Mouse (Mus musculus) small intestine, adult 2 months (tissue): ENCODE measurements around the gene Fam163b. TPM values are rescaled to one million over a fixed set of nuclear protein-coding genes. Genes with fewer than 3 reads are reported as not detected.

Experiments used
- H3K27ac ChIP-seq: fragments of 200-500 bp; 2 replicates; pipeline ENCODE4 v1.5.1; 2012; ENCODE audit warnings: low read depth, low read length, control low read depth, inconsistent platforms; ENCODE audit not compliant: insufficient read depth
- H3K27me3 ChIP-seq: fragments of 200-500 bp; 2 replicates; pipeline ENCODE4 v1.6.1; 2012; ENCODE audit warnings: mild to moderate bottlenecking, moderate library complexity, low read length, inconsistent platforms; ENCODE audit not compliant: control insufficient read depth, insufficient read depth
- H3K36me3 ChIP-seq: fragments of 200-500 bp; 2 replicates; pipeline ENCODE4 v1.6.1; 2012; ENCODE audit warnings: mild to moderate bottlenecking, low read length, control low read depth, inconsistent platforms; ENCODE audit not compliant: control insufficient read depth, insufficient read depth
- H3K4me1 ChIP-seq: fragments of 200-500 bp; 2 replicates; pipeline ENCODE4 v1.6.1; 2012; ENCODE audit warnings: low read length, inconsistent platforms, mixed read lengths; ENCODE audit not compliant: control insufficient read depth, insufficient read depth, insufficient read length
- H3K4me3 ChIP-seq: fragments of 200-500 bp; 2 replicates; pipeline ENCODE4 v1.5.1; 2012; ENCODE audit warnings: low read depth, mild to moderate bottlenecking, control low read depth, inconsistent platforms, low read length, moderate library complexity
- CTCF ChIP-seq: fragments of 200-500 bp; IDR thresholded peaks from 2 replicates; pipeline ENCODE4 v1.5.1; 2012; ENCODE audit warnings: low read depth, mild to moderate bottlenecking, control low read depth, inconsistent platforms, low read length, moderate library complexity, mixed read lengths; ENCODE audit not compliant: insufficient replicate concordance, insufficient read length; ENCODE audit errors: extremely low read depth
- POLR2A ChIP-seq: fragments of 200-500 bp; IDR thresholded peaks from 2 replicates; pipeline ENCODE4 v1.6.1; 2012; ENCODE audit warnings: low read depth, mild to moderate bottlenecking, control low read depth, inconsistent platforms, low read length, moderate library complexity
- WGBS: fragments of 180-500 bp; shearing (Covaris S2); methylation state at CpG from one replicate; pipeline ENCODE4 v1.1.7; 2018; 5-methylcytosine and 5-hydroxymethylcytosine counted together
- polyA plus RNA-seq: library from polyadenylated mRNA; depleted of rRNA; stranded (reverse); fragments of >200 nt; gene quantifications from 2 replicates; pipeline ENCODE4 v1.2.3, GENCODE M21; 2012; rRNA removed

Gene Fam163b
- polyA plus RNA-seq, 1 experiment = 0.08 TPM

DNA sequence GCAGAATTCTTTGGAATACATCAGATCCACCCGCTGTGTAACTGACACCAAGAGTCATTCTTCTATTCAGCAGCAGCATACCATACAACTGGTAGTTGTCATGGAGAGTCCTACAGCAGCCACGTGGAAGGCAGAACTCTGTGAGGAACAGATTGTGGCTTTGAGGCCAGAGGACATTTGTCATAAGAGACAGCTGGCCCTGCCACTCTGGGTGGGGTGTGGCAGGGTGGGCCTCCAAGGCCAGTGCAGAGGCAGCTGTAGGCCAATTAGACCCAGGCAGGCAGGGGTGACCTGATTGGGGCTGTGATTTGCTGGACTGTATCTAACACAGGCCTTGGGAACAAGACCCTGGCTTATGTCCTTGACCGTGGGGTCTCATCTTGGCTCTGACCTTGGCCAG lies 72.6 kb downstream of the Fam163b start:
- Histone ChIP-seq H3K4me3 (no peak overlapping the region), H3K4me1 (no peaks in the 10 kb centered on the region), H3K27me3 (no peaks in the 10 kb centered on the region), H3K27ac (no peak overlapping the region), H3K36me3 (no peaks in the 10 kb centered on the region)
- WGBS = 50% methylated on average over 3 of the region's 3 CpGs
- TF ChIP-seq CTCF (no peak), POLR2A (no peak)

DNA sequence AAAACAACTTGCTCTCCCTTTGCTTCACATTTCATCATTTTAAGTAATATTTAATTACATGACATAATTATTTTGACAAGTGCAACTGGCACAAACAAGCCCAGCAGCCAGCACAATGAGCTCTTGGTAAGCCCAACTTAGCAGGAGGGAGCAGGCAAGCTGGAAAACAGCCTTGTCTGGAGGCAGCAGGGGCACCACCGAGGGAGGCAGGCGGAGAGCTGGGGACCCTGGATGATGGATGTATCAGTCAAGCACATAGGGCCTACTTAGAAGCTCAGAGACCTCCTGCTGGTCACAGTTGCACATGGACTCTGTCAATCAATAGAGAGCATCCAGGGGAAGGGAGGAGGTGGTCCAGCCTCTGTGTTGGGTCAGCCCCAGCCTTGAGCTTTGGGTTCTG lies 74.3 kb downstream of the Fam163b start:
- no peak overlapping the region for H3K27ac ChIP-seq
- no peak overlapping the region for H3K4me3 ChIP-seq
- TF ChIP-seq POLR2A (no peak), CTCF (no peak)
- no peaks in the 10 kb centered on the region for H3K36me3 ChIP-seq
- 63% methylated on average over 2 of the region's 2 CpGs for WGBS
- no peaks in the 10 kb centered on the region for H3K27me3 ChIP-seq
- no peaks in the 10 kb centered on the region for H3K4me1 ChIP-seq

DNA sequence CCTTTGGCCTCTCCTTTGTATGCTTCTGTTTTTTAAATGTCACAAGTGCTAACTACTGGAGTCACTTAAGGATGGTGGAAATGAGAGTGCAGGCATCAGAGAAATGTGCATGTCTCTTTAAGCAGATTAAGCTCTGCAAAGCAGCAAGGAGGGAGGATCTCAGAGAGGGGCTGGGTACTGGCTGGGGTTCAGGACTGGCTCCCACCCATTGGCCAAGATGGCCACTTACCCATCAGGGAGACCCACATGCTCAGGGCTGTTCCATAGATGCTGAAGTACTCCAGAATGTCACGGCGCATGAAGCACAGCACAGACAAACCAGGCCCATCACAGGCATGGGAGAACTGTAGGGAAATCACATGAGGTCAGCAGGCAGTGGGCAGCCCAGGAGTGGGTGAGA lies 75.2 kb downstream of the Fam163b start:
- Histone ChIP-seq H3K36me3 (no peaks in the 10 kb centered on the region), H3K27ac (no peak overlapping the region), H3K4me3 (no peak overlapping the region), H3K4me1 (no peaks in the 10 kb centered on the region), H3K27me3 (no peaks in the 10 kb centered on the region)
- no peak for TF ChIP-seq CTCF
- no peak for TF ChIP-seq POLR2A
- 87% methylated on average over 2 of the region's 2 CpGs for WGBS

Other genes starting within 250 kb of the Fam163b start
- 2.8 and 3.4 TPM in 2 replicates for gene Surf6, start 239.6 kb downstream of the Fam163b start, polyA plus RNA-seq
- gene Med22, start 231.8 kb downstream of the Fam163b start, polyA plus RNA-seq = 9.9 and 16.6 TPM in 2 replicates
- 504 and 639 TPM in 2 replicates for gene Rpl7a, start 231.7 kb downstream of the Fam163b start, polyA plus RNA-seq
- 8.7 and 11.3 TPM in 2 replicates for gene Surf2, start 226.1 kb downstream of the Fam163b start, polyA plus RNA-seq
- 15.4 and 35.7 TPM in 2 replicates for gene Surf1, start 226.0 kb downstream of the Fam163b start, polyA plus RNA-seq
- 382 and 644 TPM in 2 replicates for gene Surf4, start 208.6 kb downstream of the Fam163b start, polyA plus RNA-seq
- gene Stkld1, start 208.4 kb downstream of the Fam163b start, polyA plus RNA-seq = 0.13 and 0.19 TPM in 2 replicates
- gene Rexo4, start 178.1 kb downstream of the Fam163b start, polyA plus RNA-seq = 11.3 and 14.7 TPM in 2 replicates
- gene Adamts13, start 169.1 kb downstream of the Fam163b start, polyA plus RNA-seq = 0.94 and 1.1 TPM in 2 replicates
- gene Cacfd1, start 132.6 kb downstream of the Fam163b start, polyA plus RNA-seq = 39.5 and 49.1 TPM in 2 replicates
- 6.1 and 6.7 TPM in 2 replicates for gene Slc2a6, start 114.5 kb downstream of the Fam163b start, polyA plus RNA-seq
- gene Mymk, start 70.3 kb downstream of the Fam163b start, polyA plus RNA-seq = 0.18 TPM in 1 of 2 replicates, not detected in the other
- gene Adamtsl2, start 63.1 kb downstream of the Fam163b start, polyA plus RNA-seq = 1.5 and 1.9 TPM in 2 replicates
- gene Dbh, start 22.7 kb upstream of the Fam163b start, polyA plus RNA-seq = 0.04 and 4.0 TPM in 2 replicates
- 9.3 and 13.1 TPM in 2 replicates for gene Sardh, start 105.8 kb upstream of the Fam163b start, polyA plus RNA-seq